Mouse (Mus musculus): ENCODE measurements at regions not wholly inside any gene's neighbourhood (a gene's known extent, or its start where the extent isn't known, plus 50 kb on each side); places are given as distances from the start of the nearest gene placed in this dataset.

GRCm38 (mm10) chr1:52299559-52299958, 66.5 kb upstream of the Gls start:
- no peaks in the 10 kb centered on the region for H3K9me3 ChIP-seq (ENCODE audit: control insufficient read depth, low read depth, low read length)
- no peak overlapping the region for H3K4me2 ChIP-seq (replicated peaks; ENCODE audit: low read depth, low read length)
- no peaks in the 10 kb centered on the region for H3K36me3 ChIP-seq (ENCODE audit: control insufficient read depth, insufficient read depth, low read length)
- H3K27ac ChIP-seq (ENCODE audit: low read length) = no peak overlapping the region
- H3K4me1 ChIP-seq (ENCODE audit: control insufficient read depth, insufficient read depth, low read length) = 0 out of 2 replicates have a peak, but pooled peaks cover 3% of the 10 kb centered on the region
- no peaks in the 10 kb centered on the region for H3K27me3 ChIP-seq (ENCODE audit: control insufficient read depth, insufficient read depth, low read length)
- 69% methylated on average over 7 of the region's 7 CpGs for WGBS
- no peak overlapping the region for H3K9ac ChIP-seq (replicated peaks; ENCODE audit: low read depth, low read length)
- no peak overlapping the region for H3K4me3 ChIP-seq (ENCODE audit: low read depth, low read length)
- no peak for ATAC-seq (ENCODE audit: insufficient number of reproducible peaks, insufficient read depth, low FRiP score, low read depth)

- Histone ChIP-seq H3K36me3 (ENCODE audit: control insufficient read depth, insufficient read depth, low read length) (no peaks in the 10 kb centered on the region), H3K9me3 (ENCODE audit: control insufficient read depth, low read depth, low read length) (no peaks in the 10 kb centered on the region), H3K4me2 (replicated peaks; ENCODE audit: low read depth, low read length) (no peak overlapping the region), H3K4me3 (ENCODE audit: low read depth, low read length) (no peak overlapping the region), H3K27ac (ENCODE audit: low read length) (no peak overlapping the region), H3K4me1 (ENCODE audit: control insufficient read depth, insufficient read depth, low read length) (0 out of 2 replicates have a peak, but pooled peaks cover 3% of the 10 kb centered on the region), H3K27me3 (ENCODE audit: control insufficient read depth, insufficient read depth, low read length) (no peaks in the 10 kb centered on the region), H3K9ac (replicated peaks; ENCODE audit: low read depth, low read length) (no peak overlapping the region)
- no peak for ATAC-seq (ENCODE audit: insufficient number of reproducible peaks, insufficient read depth, low FRiP score, low read depth)
- 82% methylated on average over 5 of the region's 5 CpGs for WGBS
These were observed 65.3 kb upstream of the Gls start for GRCm38 (mm10) chr1:52298336-52298735.

- no peak overlapping the region for H3K4me2 ChIP-seq (replicated peaks; ENCODE audit: low read depth, low read length)
- WGBS = 33% methylated on average over 2 of the region's 2 CpGs
- ATAC-seq (ENCODE audit: insufficient number of reproducible peaks, insufficient read depth, low FRiP score, low read depth) = no peak
- no peaks in the 10 kb centered on the region for H3K4me1 ChIP-seq (ENCODE audit: control insufficient read depth, insufficient read depth, low read length)
- H3K9me3 ChIP-seq (ENCODE audit: control insufficient read depth, low read depth, low read length) = no peaks in the 10 kb centered on the region
- no peaks in the 10 kb centered on the region for H3K36me3 ChIP-seq (ENCODE audit: control insufficient read depth, insufficient read depth, low read length)
- H3K27me3 ChIP-seq (ENCODE audit: control insufficient read depth, insufficient read depth, low read length) = no peaks in the 10 kb centered on the region
- H3K4me3 ChIP-seq (ENCODE audit: low read depth, low read length) = no peak overlapping the region
- H3K9ac ChIP-seq (replicated peaks; ENCODE audit: low read depth, low read length) = no peak overlapping the region
- H3K27ac ChIP-seq (ENCODE audit: low read length) = no peak overlapping the region
These were observed 63.1 kb upstream of the Gls start for GRCm38 (mm10) chr1:52296178-52296577.

- Histone ChIP-seq H3K27me3 (ENCODE audit: control insufficient read depth, insufficient read depth, low read length) (no peaks in the 10 kb centered on the region), H3K4me3 (ENCODE audit: low read depth, low read length) (no peak overlapping the region), H3K9ac (replicated peaks; ENCODE audit: low read depth, low read length) (no peak overlapping the region), H3K27ac (ENCODE audit: low read length) (no peak overlapping the region), H3K4me1 (ENCODE audit: control insufficient read depth, insufficient read depth, low read length) (no peaks in the 10 kb centered on the region), H3K9me3 (ENCODE audit: control insufficient read depth, low read depth, low read length) (no peaks in the 10 kb centered on the region), H3K36me3 (ENCODE audit: control insufficient read depth, insufficient read depth, low read length) (no peaks in the 10 kb centered on the region), H3K4me2 (replicated peaks; ENCODE audit: low read depth, low read length) (no peak overlapping the region)
- ATAC-seq (ENCODE audit: insufficient number of reproducible peaks, insufficient read depth, low FRiP score, low read depth) = no peak
- 89% methylated on average over 2 of the region's 2 CpGs for whole genome bisulfite sequencing
These were observed 61.5 kb upstream of the Gls start for GRCm38 (mm10) chr1:52294521-52294920.

GRCm38 (mm10) chr1:52293393-52294099, 60.5 kb upstream of the Gls start:
- 74% methylated on average over 5 of the region's 5 CpGs for WGBS

More at GRCm38 (mm10) chr1:52293393-52294099, 60.5 kb upstream of the Gls start:
- no peaks in the 10 kb centered on the region for H3K36me3 ChIP-seq (ENCODE audit: control insufficient read depth, insufficient read depth, low read length)
- H3K27me3 ChIP-seq (ENCODE audit: control insufficient read depth, insufficient read depth, low read length) = no peaks in the 10 kb centered on the region
- no peaks in the 10 kb centered on the region for H3K4me1 ChIP-seq (ENCODE audit: control insufficient read depth, insufficient read depth, low read length)
- no peak overlapping the region for H3K9ac ChIP-seq (replicated peaks; ENCODE audit: low read depth, low read length)
- no peak overlapping the region for H3K4me3 ChIP-seq (ENCODE audit: low read depth, low read length)
- no peak overlapping the region for H3K4me2 ChIP-seq (replicated peaks; ENCODE audit: low read depth, low read length)
- no peak overlapping the region for H3K27ac ChIP-seq (ENCODE audit: low read length)
- ATAC-seq (ENCODE audit: insufficient number of reproducible peaks, insufficient read depth, low FRiP score, low read depth) = no peak
- H3K9me3 ChIP-seq (ENCODE audit: control insufficient read depth, low read depth, low read length) = no peaks in the 10 kb centered on the region
